Mouse (Mus musculus): ENCODE measurements at regions not wholly inside any gene's neighbourhood (a gene's known extent, or its start where the extent isn't known, plus 50 kb on each side); places are given as distances from the start of the nearest gene placed in this dataset.

DNA sequence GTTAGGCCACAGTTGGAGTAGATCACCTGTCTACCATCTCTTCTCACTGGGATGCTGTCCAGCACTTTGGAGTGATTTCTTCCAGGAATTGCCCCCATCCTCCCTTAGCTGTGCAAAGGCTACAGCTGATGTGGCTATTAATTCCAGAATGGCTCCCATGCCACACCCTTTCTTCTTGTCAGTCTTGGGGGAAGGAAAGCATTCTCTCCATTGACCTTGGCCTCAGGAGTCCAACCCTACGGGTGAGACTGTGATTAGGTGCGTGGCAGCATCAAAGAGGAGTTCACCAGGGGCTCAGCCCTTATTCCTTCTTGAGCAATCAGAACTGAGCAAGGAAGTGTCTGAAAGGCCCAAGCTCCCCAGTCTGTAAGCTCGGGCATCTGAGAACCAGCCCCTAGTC lies 71.7 kb upstream of the Fstl4 start:
- no peaks in the 10 kb centered on the region for H3K4me1 ChIP-seq (ENCODE audit: control insufficient read depth, insufficient read depth, insufficient read length, low read length)
- no peaks in the 10 kb centered on the region for H3K27me3 ChIP-seq (ENCODE audit: control insufficient read depth, insufficient read depth, low read length)
- no peak overlapping the region for H3K4me3 ChIP-seq (ENCODE audit: low read depth, low read length)
- no peak overlapping the region for H3K27ac ChIP-seq (ENCODE audit: insufficient read depth, low read depth, low read length)
- TF ChIP-seq CTCF (IDR thresholded peaks at IDR 0.05; ENCODE audit: extremely low read depth, insufficient read length, insufficient replicate concordance, low read depth, low read length) (no peak), POLR2A (IDR thresholded peaks at IDR 0.05; ENCODE audit: low read depth, low read length) (no peak)
- WGBS: 33% methylated on average over 3 of the region's 3 CpGs
- H3K36me3 ChIP-seq (ENCODE audit: control insufficient read depth, insufficient read depth, low read length): no peaks in the 10 kb centered on the region

DNA sequence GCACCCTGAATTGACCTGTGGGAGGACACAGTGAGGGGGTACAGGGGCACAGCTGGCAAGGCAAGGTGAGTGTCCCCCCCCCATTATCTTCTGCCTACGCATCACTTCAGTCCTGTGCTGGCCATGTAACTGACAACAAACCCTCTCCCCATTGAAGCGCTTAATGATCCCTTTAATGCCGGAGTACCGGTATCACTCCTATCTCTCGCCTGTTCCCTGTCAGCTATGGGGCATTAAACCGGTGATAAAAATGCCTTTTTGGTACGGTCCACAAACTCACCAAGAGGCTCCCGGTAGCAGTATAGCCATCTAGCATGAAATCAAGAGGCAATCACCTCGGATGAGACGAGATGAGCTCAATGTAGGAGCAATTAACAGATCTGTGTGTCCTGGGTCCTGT lies 62.8 kb upstream of the Fstl4 start:
- no peak overlapping the region for H3K27ac ChIP-seq (ENCODE audit: insufficient read depth, low read depth, low read length)
- H3K27me3 ChIP-seq (ENCODE audit: control insufficient read depth, insufficient read depth, low read length): no peaks in the 10 kb centered on the region
- TF ChIP-seq CTCF (IDR thresholded peaks at IDR 0.05; ENCODE audit: extremely low read depth, insufficient read length, insufficient replicate concordance, low read depth, low read length): no peak
- H3K4me1 ChIP-seq (ENCODE audit: control insufficient read depth, insufficient read depth, insufficient read length, low read length): no peaks in the 10 kb centered on the region
- H3K36me3 ChIP-seq (ENCODE audit: control insufficient read depth, insufficient read depth, low read length): no peaks in the 10 kb centered on the region
- no peak overlapping the region for H3K4me3 ChIP-seq (ENCODE audit: low read depth, low read length)
- 75% methylated on average over 10 of the region's 10 CpGs for WGBS

DNA sequence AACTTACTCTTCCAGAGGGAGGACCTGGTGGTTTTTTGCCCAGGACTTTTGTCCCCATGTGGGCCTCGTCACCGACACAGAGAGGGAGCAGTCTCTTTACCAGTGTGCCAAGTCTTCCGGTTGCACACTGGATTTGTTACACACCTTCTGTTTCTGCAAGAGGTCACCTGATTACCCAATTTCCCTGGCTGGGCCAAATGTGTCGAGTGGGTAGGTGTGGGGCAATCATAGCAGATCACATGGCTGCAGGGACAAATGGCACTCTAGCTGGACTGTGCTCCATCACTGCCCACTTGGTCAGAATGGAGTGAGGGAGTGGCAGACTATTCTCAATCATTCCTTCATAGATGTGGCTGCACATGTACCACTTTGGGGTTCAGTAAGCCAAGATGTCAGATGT lies 61.0 kb upstream of the Fstl4 start:
- H3K4me1 ChIP-seq (ENCODE audit: control insufficient read depth, insufficient read depth, insufficient read length, low read length): no peaks in the 10 kb centered on the region
- WGBS: 79% methylated on average over 4 of the region's 4 CpGs
- H3K27me3 ChIP-seq (ENCODE audit: control insufficient read depth, insufficient read depth, low read length): no peaks in the 10 kb centered on the region
- H3K4me3 ChIP-seq (ENCODE audit: low read depth, low read length): no peak overlapping the region
- TF ChIP-seq POLR2A (IDR thresholded peaks at IDR 0.05; ENCODE audit: low read depth, low read length): no peak
- no peak for TF ChIP-seq CTCF (IDR thresholded peaks at IDR 0.05; ENCODE audit: extremely low read depth, insufficient read length, insufficient replicate concordance, low read depth, low read length)
- H3K27ac ChIP-seq (ENCODE audit: insufficient read depth, low read depth, low read length): no peak overlapping the region
- no peaks in the 10 kb centered on the region for H3K36me3 ChIP-seq (ENCODE audit: control insufficient read depth, insufficient read depth, low read length)

Data from small intestine, adult 2 months (tissue).